Mouse (Mus musculus): ENCODE measurements around the gene Ankrd44. TPM values are rescaled to one million over a fixed set of nuclear protein-coding genes. Genes with fewer than 3 reads are reported as not detected.

Gene Ankrd44
- polyA plus RNA-seq, 1 experiment = 4.6 TPM

- no peak overlapping the region for H3K4me2 ChIP-seq (ENCODE audit: low read depth)
- TF ChIP-seq POLR2A (IDR thresholded peaks at IDR 0.05; ENCODE audit: insufficient read length, low read depth) = no peak
- no peak for TF ChIP-seq TCF3 (IDR thresholded peaks at IDR 0.05; ENCODE audit: insufficient read length, low read depth)
- TF ChIP-seq E2F4 (IDR thresholded peaks at IDR 0.05; ENCODE audit: insufficient read depth) = no peak
- TF ChIP-seq SRF (IDR thresholded peaks at IDR 0.05; ENCODE audit: control insufficient read depth, insufficient read length, low read depth) = no peak
- no peak for TF ChIP-seq TCF12 (IDR thresholded peaks at IDR 0.05; ENCODE audit: insufficient read depth, poor library complexity, severe bottlenecking)
- TF ChIP-seq MYOG (IDR thresholded peaks at IDR 0.05; ENCODE audit: control insufficient read depth in 1 of 3, insufficient read depth in 1 of 3, insufficient read length in 2 of 3, low read depth in 2 of 3) = no peak
- TF ChIP-seq CEBPB (IDR thresholded peaks at IDR 0.05; ENCODE audit: insufficient read depth, poor library complexity, severe bottlenecking) = no peak
- no peak for TF ChIP-seq POLR2AphosphoS2 (IDR thresholded peaks at IDR 0.05; ENCODE audit: insufficient read length, low read depth)
- no peak for TF ChIP-seq MAX (IDR thresholded peaks at IDR 0.05; ENCODE audit: low read depth)
- TF ChIP-seq USF1 (IDR thresholded peaks at IDR 0.05; ENCODE audit: low read depth) = no peak
- no peak for TF ChIP-seq MYOD1 (IDR thresholded peaks at IDR 0.05; ENCODE audit: control insufficient read depth in 1 of 3, insufficient read length in 2 of 3, low read depth in 2 of 3)
- no peak for TF ChIP-seq REST (IDR thresholded peaks at IDR 0.05; ENCODE audit: insufficient read depth, insufficient read length)
- H3ac ChIP-seq (ENCODE audit: control insufficient read depth, insufficient read length) = no peak overlapping the region
- no peaks in the 10 kb centered on the region for H3K36me3 ChIP-seq (ENCODE audit: control insufficient read depth, insufficient read depth)
- no peaks in the 10 kb centered on the region for H3K79me2 ChIP-seq (ENCODE audit: control insufficient read depth, insufficient read depth)
- H3K4me3 ChIP-seq = no peak overlapping the region
- H3K27me3 ChIP-seq (ENCODE audit: control insufficient read depth, insufficient read depth, insufficient read length) = no peaks in the 10 kb centered on the region
Measured at GRCm38 (mm10) chr1:54757291-54757690, 168.9 kb downstream of the Ankrd44 start.

DNA sequence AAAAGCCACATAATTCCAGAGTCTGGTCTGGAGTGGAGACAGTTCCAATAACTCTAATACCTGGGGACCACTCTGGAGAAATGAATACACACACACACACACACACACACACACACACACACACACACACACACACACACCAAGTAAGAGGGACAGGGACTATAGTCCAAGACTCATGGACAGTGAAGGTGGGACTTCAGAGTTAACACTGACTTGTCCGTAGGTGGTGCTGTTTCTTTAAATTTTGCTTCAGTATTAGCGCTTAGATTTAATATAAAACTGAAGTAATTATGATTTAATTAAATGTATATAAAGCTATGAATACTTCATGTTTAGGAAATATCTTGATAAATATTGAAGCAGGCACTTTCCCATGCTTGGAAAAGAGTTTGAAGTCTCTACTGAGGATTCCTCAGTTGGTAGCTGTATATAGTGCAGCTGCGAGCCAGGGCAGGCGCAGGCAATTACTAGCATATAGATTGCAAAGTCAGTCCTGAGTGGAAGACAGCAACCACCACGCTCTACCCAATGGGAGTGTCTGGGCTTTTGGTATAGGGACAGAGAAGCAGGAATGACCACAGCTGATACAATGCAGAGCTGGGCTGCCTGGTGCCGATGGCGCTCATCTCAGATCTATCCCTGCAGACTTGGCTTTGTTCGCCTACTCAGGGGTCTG lies 170.4 kb downstream of the Ankrd44 start:
- no peak for TF ChIP-seq MYOG (IDR thresholded peaks at IDR 0.05; ENCODE audit: control insufficient read depth in 1 of 3, insufficient read depth in 1 of 3, insufficient read length in 2 of 3, low read depth in 2 of 3)
- no peak for TF ChIP-seq MYOD1 (IDR thresholded peaks at IDR 0.05; ENCODE audit: control insufficient read depth in 1 of 3, insufficient read length in 2 of 3, low read depth in 2 of 3)
- TF ChIP-seq E2F4 (IDR thresholded peaks at IDR 0.05; ENCODE audit: insufficient read depth) = no peak
- no peak for TF ChIP-seq POLR2AphosphoS2 (IDR thresholded peaks at IDR 0.05; ENCODE audit: insufficient read length, low read depth)
- no peak for TF ChIP-seq CEBPB (IDR thresholded peaks at IDR 0.05; ENCODE audit: insufficient read depth, poor library complexity, severe bottlenecking)
- TF ChIP-seq TCF3 (IDR thresholded peaks at IDR 0.05; ENCODE audit: insufficient read length, low read depth) = no peak
- TF ChIP-seq USF1 (IDR thresholded peaks at IDR 0.05; ENCODE audit: low read depth) = no peak
- no peak for TF ChIP-seq SRF (IDR thresholded peaks at IDR 0.05; ENCODE audit: control insufficient read depth, insufficient read length, low read depth)
- TF ChIP-seq POLR2A (IDR thresholded peaks at IDR 0.05; ENCODE audit: insufficient read length, low read depth) = no peak
- TF ChIP-seq MAX (IDR thresholded peaks at IDR 0.05; ENCODE audit: low read depth) = no peak
- no peaks in the 10 kb centered on the region for H3K36me3 ChIP-seq (ENCODE audit: control insufficient read depth, insufficient read depth)
- no peak overlapping the region for H3K4me3 ChIP-seq
- no peak overlapping the region for H3ac ChIP-seq (ENCODE audit: control insufficient read depth, insufficient read length)
- no peaks in the 10 kb centered on the region for H3K79me2 ChIP-seq (ENCODE audit: control insufficient read depth, insufficient read depth)
- no peaks in the 10 kb centered on the region for H3K27me3 ChIP-seq (ENCODE audit: control insufficient read depth, insufficient read depth, insufficient read length)
- H3K4me2 ChIP-seq (ENCODE audit: low read depth) = no peak overlapping the region

- Histone ChIP-seq H3K4me2 (ENCODE audit: low read depth) (no peak overlapping the region), H3K36me3 (ENCODE audit: control insufficient read depth, insufficient read depth) (no peaks in the 10 kb centered on the region), H3K4me3 (no peak overlapping the region), H3ac (ENCODE audit: control insufficient read depth, insufficient read length) (no peak overlapping the region), H3K79me2 (ENCODE audit: control insufficient read depth, insufficient read depth) (no peaks in the 10 kb centered on the region), H3K27me3 (ENCODE audit: control insufficient read depth, insufficient read depth, insufficient read length) (no peaks in the 10 kb centered on the region)
- TF ChIP-seq E2F4 (IDR thresholded peaks at IDR 0.05; ENCODE audit: insufficient read depth) (no peak), USF1 (IDR thresholded peaks at IDR 0.05; ENCODE audit: low read depth) (no peak), MAX (IDR thresholded peaks at IDR 0.05; ENCODE audit: low read depth) (no peak), SRF (IDR thresholded peaks at IDR 0.05; ENCODE audit: control insufficient read depth, insufficient read length, low read depth) (no peak), POLR2AphosphoS2 (IDR thresholded peaks at IDR 0.05; ENCODE audit: insufficient read length, low read depth) (no peak), CEBPB (IDR thresholded peaks at IDR 0.05; ENCODE audit: insufficient read depth, poor library complexity, severe bottlenecking) (no peak), TCF12 (IDR thresholded peaks at IDR 0.05; ENCODE audit: insufficient read depth, poor library complexity, severe bottlenecking) (no peak), MYOD1 (IDR thresholded peaks at IDR 0.05; ENCODE audit: control insufficient read depth in 1 of 3, insufficient read length in 2 of 3, low read depth in 2 of 3) (no peak), POLR2A (IDR thresholded peaks at IDR 0.05; ENCODE audit: insufficient read length, low read depth) (no peak), TCF3 (IDR thresholded peaks at IDR 0.05; ENCODE audit: insufficient read length, low read depth) (no peak), MYOG (IDR thresholded peaks at IDR 0.05; ENCODE audit: control insufficient read depth in 1 of 3, insufficient read depth in 1 of 3, insufficient read length in 2 of 3, low read depth in 2 of 3) (no peak), REST (IDR thresholded peaks at IDR 0.05; ENCODE audit: insufficient read depth, insufficient read length) (no peak)
Measured at GRCm38 (mm10) chr1:54749961-54750360, 176.2 kb downstream of the Ankrd44 start.

- Histone ChIP-seq H3K4me3 (no peak overlapping the region), H3K27me3 (ENCODE audit: control insufficient read depth, insufficient read depth, insufficient read length) (no peaks in the 10 kb centered on the region), H3ac (ENCODE audit: control insufficient read depth, insufficient read length) (no peak overlapping the region), H3K79me2 (ENCODE audit: control insufficient read depth, insufficient read depth) (no peaks in the 10 kb centered on the region), H3K4me2 (ENCODE audit: low read depth) (no peak overlapping the region), H3K36me3 (ENCODE audit: control insufficient read depth, insufficient read depth) (no peaks in the 10 kb centered on the region)
- TF ChIP-seq POLR2AphosphoS2 (IDR thresholded peaks at IDR 0.05; ENCODE audit: insufficient read length, low read depth) (no peak), USF1 (IDR thresholded peaks at IDR 0.05; ENCODE audit: low read depth) (no peak), E2F4 (IDR thresholded peaks at IDR 0.05; ENCODE audit: insufficient read depth) (no peak), TCF12 (IDR thresholded peaks at IDR 0.05; ENCODE audit: insufficient read depth, poor library complexity, severe bottlenecking) (no peak), MAX (IDR thresholded peaks at IDR 0.05; ENCODE audit: low read depth) (no peak), POLR2A (IDR thresholded peaks at IDR 0.05; ENCODE audit: insufficient read length, low read depth) (no peak), TCF3 (IDR thresholded peaks at IDR 0.05; ENCODE audit: insufficient read length, low read depth) (no peak), CEBPB (IDR thresholded peaks at IDR 0.05; ENCODE audit: insufficient read depth, poor library complexity, severe bottlenecking) (no peak), SRF (IDR thresholded peaks at IDR 0.05; ENCODE audit: control insufficient read depth, insufficient read length, low read depth) (no peak), MYOG (IDR thresholded peaks at IDR 0.05; ENCODE audit: control insufficient read depth in 1 of 3, insufficient read depth in 1 of 3, insufficient read length in 2 of 3, low read depth in 2 of 3) (no peak)
Measured at GRCm38 (mm10) chr1:54749516-54749915, 176.7 kb downstream of the Ankrd44 start.

Measured in myocyte (in vitro differentiated cells).